Mouse (Mus musculus): Measurements from ENCODE around the gene Dnah17.

DNA sequence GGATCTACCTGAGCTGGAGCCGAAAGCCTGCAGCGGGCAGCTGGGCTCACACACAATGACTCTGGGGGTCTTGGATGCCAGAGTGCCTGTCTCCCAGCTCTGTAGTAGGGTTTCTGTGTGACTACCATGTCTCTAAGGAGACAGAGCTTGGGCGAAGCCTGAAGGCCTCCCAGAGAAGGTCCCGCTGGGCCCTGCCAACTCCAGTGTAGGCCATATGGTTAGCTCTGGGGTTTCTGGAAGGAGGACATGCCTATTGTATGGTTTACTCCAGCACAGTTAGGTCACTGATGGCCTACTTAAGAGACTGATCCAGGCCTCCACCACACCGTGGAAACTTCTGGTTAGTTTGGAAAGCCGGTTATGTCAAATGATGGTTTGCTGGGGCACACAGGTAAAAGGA, 7.9 kb upstream of the Dnah17 start:
- TF ChIP-seq CTCF (IDR thresholded peaks at IDR 0.05; ENCODE audit: low read depth) (no peak), EP300 (optimal IDR thresholded peaks at IDR 0.05) (no peak)

Data from stomach, postnatal 0 days (tissue).